Mouse (Mus musculus) kidney, adult 2 months (tissue): ENCODE measurements around the gene Coro2b. TPM values are rescaled to one million over a fixed set of nuclear protein-coding genes. Genes with fewer than 3 reads are reported as not detected.

Experiments
- DNase-seq: peaks from one replicate; pipeline ENCODE4 v3.0.0; 2021
- H3K27ac ChIP-seq: fragments of 200-500 bp; 2 replicates; pipeline ENCODE4 v1.5.1; 2012; ENCODE audit warnings: low read depth, low read length, control low read depth, inconsistent platforms; ENCODE audit not compliant: insufficient read depth
- H3K27me3 ChIP-seq: fragments of 200-500 bp; replicated peaks from 2 replicates; pipeline ENCODE4 v1.6.1; 2012; ENCODE audit warnings: mild to moderate bottlenecking, moderate library complexity, low read length, inconsistent platforms; ENCODE audit not compliant: control insufficient read depth, insufficient read depth
- H3K36me3 ChIP-seq: fragments of 200-500 bp; 2 replicates; pipeline ENCODE4 v1.6.1; 2012; ENCODE audit warnings: mild to moderate bottlenecking, moderate library complexity, low read length, inconsistent platforms; ENCODE audit not compliant: control insufficient read depth, insufficient read depth
- H3K4me1 ChIP-seq: fragments of 200-500 bp; 2 replicates; pipeline ENCODE4 v1.6.1; 2011; ENCODE audit warnings: low read length; ENCODE audit not compliant: control insufficient read depth, insufficient read depth
- H3K4me3 ChIP-seq: fragments of 200-500 bp; 2 replicates; pipeline ENCODE4 v1.5.1; 2011; ENCODE audit warnings: mild to moderate bottlenecking, low read depth, low read length, control low read depth; ENCODE audit not compliant: insufficient read depth
- CTCF ChIP-seq: fragments of 200-500 bp; conservative IDR thresholded peaks from 2 replicates; pipeline ENCODE4 v1.5.1; 2011; ENCODE audit warnings: low read depth, mild to moderate bottlenecking, control low read depth, low read length, moderate library complexity, mixed read lengths; ENCODE audit not compliant: insufficient read depth, insufficient read length
- POLR2A ChIP-seq: fragments of 200-500 bp; IDR thresholded peaks from one replicate; pipeline ENCODE4 v1.6.1; 2011; ENCODE audit warnings: low read depth, low read length, control low read depth
- WGBS: fragments of 180-500 bp; shearing (Covaris S2); methylation state at CpG from one replicate; pipeline ENCODE4 v1.1.7; 2018; 5-methylcytosine and 5-hydroxymethylcytosine counted together
- polyA plus RNA-seq: library from polyadenylated mRNA; depleted of rRNA; stranded (reverse); fragments of >200 nt; gene quantifications from 2 replicates; pipeline ENCODE4 v1.2.3, GENCODE M21; 2012

Gene Coro2b
- polyA plus RNA-seq, 1 experiment = 9.8 TPM

- H3K36me3 ChIP-seq = no peaks in the 10 kb centered on the region
- 45% methylated on average over 11 of the region's 11 CpGs for WGBS
- TF ChIP-seq POLR2A (no peak), CTCF (peak; percentile 79)
- no peaks in the 10 kb centered on the region for H3K4me1 ChIP-seq
- H3K4me3 ChIP-seq = no peak overlapping the region
- DNase-seq = peak; percentile 78
- H3K27me3 ChIP-seq = no peaks in the 10 kb centered on the region
- no peak overlapping the region for H3K27ac ChIP-seq
Measured at GRCm38 (mm10) chr9:62550661-62551093, 13.8 kb upstream of the Coro2b start.

GRCm38 (mm10) chr9:62549809-62550208, 13.0 kb upstream of the Coro2b start:
- no peak overlapping the region for H3K4me3 ChIP-seq
- TF ChIP-seq POLR2A (no peak), CTCF (peak; percentile 92)
- H3K27me3 ChIP-seq = no peaks in the 10 kb centered on the region
- peak; percentile 91 for DNase-seq
- H3K36me3 ChIP-seq = no peaks in the 10 kb centered on the region
- H3K27ac ChIP-seq = no peak overlapping the region
- H3K4me1 ChIP-seq = no peaks in the 10 kb centered on the region
- 5% methylated on average over 8 of the region's 8 CpGs for WGBS

- Histone ChIP-seq H3K27ac (no peak overlapping the region), H3K4me1 (no peaks in the 10 kb centered on the region), H3K4me3 (no peak overlapping the region), H3K27me3 (no peaks in the 10 kb centered on the region), H3K36me3 (no peaks in the 10 kb centered on the region)
- TF ChIP-seq CTCF = no peak
- TF ChIP-seq POLR2A = no peak
- WGBS = 59% methylated on average over 3 of the region's 3 CpGs
- DNase-seq = no peak
Measured at GRCm38 (mm10) chr9:62547476-62547875, 10.6 kb upstream of the Coro2b start.

- H3K36me3 ChIP-seq = no peaks in the 10 kb centered on the region
- no peak overlapping the region for H3K27ac ChIP-seq
- no peak for DNase-seq
- TF ChIP-seq CTCF (no peak), POLR2A (no peak)
- H3K27me3 ChIP-seq = no peaks in the 10 kb centered on the region
- WGBS = 79% methylated on average over 10 of the region's 10 CpGs
- no peak overlapping the region for H3K4me3 ChIP-seq
- H3K4me1 ChIP-seq = no peaks in the 10 kb centered on the region
Measured at GRCm38 (mm10) chr9:62544856-62545255, 8.0 kb upstream of the Coro2b start.

- no peak overlapping the region for H3K27ac ChIP-seq
- H3K36me3 ChIP-seq = no peaks in the 10 kb centered on the region
- H3K27me3 ChIP-seq = no peaks in the 10 kb centered on the region
- DNase-seq = no peak
- H3K4me3 ChIP-seq = no peak overlapping the region
- WGBS = 98% methylated on average over 4 of the region's 4 CpGs
- H3K4me1 ChIP-seq = no peaks in the 10 kb centered on the region
- TF ChIP-seq POLR2A (no peak), CTCF (no peak)
Measured at GRCm38 (mm10) chr9:62543878-62544277, 7.0 kb upstream of the Coro2b start.

GRCm38 (mm10) chr9:62541606-62542005, 4.8 kb upstream of the Coro2b start:
- WGBS = 83% methylated on average over 10 of the region's 10 CpGs
- H3K4me1 ChIP-seq = no peaks in the 10 kb centered on the region
- DNase-seq = no peak
- H3K4me3 ChIP-seq = no peak overlapping the region
- H3K36me3 ChIP-seq = no peaks in the 10 kb centered on the region
- H3K27me3 ChIP-seq = no peaks in the 10 kb centered on the region
- H3K27ac ChIP-seq = no peak overlapping the region
- TF ChIP-seq POLR2A = no peak
- TF ChIP-seq CTCF = no peak

- WGBS = 64% methylated on average over 8 of the region's 8 CpGs
- Histone ChIP-seq H3K36me3 (no peaks in the 10 kb centered on the region), H3K4me3 (no peak overlapping the region), H3K27ac (no peak overlapping the region), H3K27me3 (no peaks in the 10 kb centered on the region), H3K4me1 (no peaks in the 10 kb centered on the region)
- TF ChIP-seq POLR2A = no peak
- no peak for TF ChIP-seq CTCF
- DNase-seq = no peak
Measured at GRCm38 (mm10) chr9:62541182-62541581, 4.3 kb upstream of the Coro2b start.
